Mouse (Mus musculus) R1 (cell line): ENCODE measurements at regions not wholly inside any gene's neighbourhood (a gene's known extent, or its start where the extent isn't known, plus 50 kb on each side); places are given as distances from the start of the nearest gene placed in this dataset.

Source experiments
- DNase-seq: peaks from one replicate; pipeline ENCODE4 v3.0.0-alpha.2; 2018; ENCODE audit warnings: low read depth, low spot score

DNA sequence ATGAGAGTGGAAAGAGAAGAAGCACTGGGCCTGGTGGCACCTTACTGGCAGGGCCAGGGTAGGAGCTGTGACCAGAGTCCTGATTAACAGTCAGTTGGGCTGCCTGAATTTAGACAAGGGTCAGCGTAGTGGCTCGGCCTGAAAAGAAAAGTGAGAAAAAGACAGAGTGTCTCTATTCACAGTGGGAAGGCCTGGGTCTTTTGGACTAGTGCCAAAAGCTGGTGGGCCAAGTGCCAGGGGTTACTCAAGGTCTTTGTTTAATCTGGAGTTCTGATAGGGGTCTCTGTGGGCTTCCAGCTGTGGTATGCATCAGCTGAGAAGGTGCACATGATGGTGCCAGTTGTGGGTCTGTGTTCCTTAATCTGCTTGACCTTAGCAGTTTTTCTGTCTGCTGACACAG, 2129.4 kb upstream of the Pcdh20 start:
- DNase-seq = peak; percentile 2
